Mouse (Mus musculus) stomach, embryonic 16.5 days (tissue): ENCODE data around the gene Il1a. TPM values are rescaled to one million over a fixed set of nuclear protein-coding genes. Genes with fewer than 3 reads are reported as not detected.

Experiments
- ATAC-seq: fragments of 200-750 bp; cut with Nextera tagmentation; 2 replicates; pipeline ENCODE4 v1.8.0; 2017; ENCODE audit warnings: moderate number of reproducible peaks, moderate TSS enrichment; ENCODE audit not compliant: insufficient read depth, low FRiP score
- H3K27ac ChIP-seq: fragments of 300-500 bp; sonication (generic); 2 replicates; pipeline ENCODE4 v1.5.1; 2014; ENCODE audit warnings: low read length
- H3K27me3 ChIP-seq: fragments of 300-500 bp; sonication (generic); 2 replicates; pipeline ENCODE4 v1.6.1; 2014; ENCODE audit warnings: low read length, control low read depth, mixed read lengths; ENCODE audit not compliant: control insufficient read depth, insufficient read depth
- H3K36me3 ChIP-seq: fragments of 300-500 bp; sonication (generic); 2 replicates; pipeline ENCODE4 v1.6.1; 2014; ENCODE audit warnings: low read length; ENCODE audit not compliant: control insufficient read depth, insufficient read depth
- H3K4me1 ChIP-seq: fragments of 300-500 bp; sonication (generic); 2 replicates; pipeline ENCODE4 v1.6.1; 2014; ENCODE audit warnings: low read length, control low read depth, mixed read lengths; ENCODE audit not compliant: control insufficient read depth, insufficient read depth
- H3K4me2 ChIP-seq: fragments of 300-500 bp; sonication (generic); 2 replicates; pipeline ENCODE4 v1.6.1; 2014; ENCODE audit warnings: low read depth, low read length, mixed read lengths
- H3K4me3 ChIP-seq: fragments of 300-500 bp; sonication (generic); replicated peaks from 2 replicates; pipeline ENCODE4 v1.5.1; 2014; ENCODE audit warnings: mild to moderate bottlenecking, low read length
- H3K9ac ChIP-seq: fragments of 300-500 bp; sonication (generic); 2 replicates; pipeline ENCODE4 v1.6.1; 2014; ENCODE audit warnings: low read length
- H3K9me3 ChIP-seq: fragments of 300-500 bp; sonication (generic); replicated peaks from 2 replicates; pipeline ENCODE4 v1.6.1; 2016; ENCODE audit warnings: low read length, control low read depth; ENCODE audit not compliant: control insufficient read depth
- WGBS: fragments of 180-500 bp; shearing (Covaris S2); extraction: QIAGEN DNeasy Blood & Tissue Kit; methylation state at CpG from one replicate; pipeline ENCODE4 v1.1.7; 2014; 5-methylcytosine and 5-hydroxymethylcytosine counted together
- polyA plus RNA-seq: library from polyadenylated mRNA; unstranded; fragments of >200 nt; fragmentation: Nextera tagmentation; extraction: Ambion mirVana; gene quantifications from 2 replicates; pipeline ENCODE4 v1.2.1, GENCODE M21; 2015

Gene Il1a
- polyA plus RNA-seq, 1 experiment from 2014 or later: 0.37 TPM

DNA sequence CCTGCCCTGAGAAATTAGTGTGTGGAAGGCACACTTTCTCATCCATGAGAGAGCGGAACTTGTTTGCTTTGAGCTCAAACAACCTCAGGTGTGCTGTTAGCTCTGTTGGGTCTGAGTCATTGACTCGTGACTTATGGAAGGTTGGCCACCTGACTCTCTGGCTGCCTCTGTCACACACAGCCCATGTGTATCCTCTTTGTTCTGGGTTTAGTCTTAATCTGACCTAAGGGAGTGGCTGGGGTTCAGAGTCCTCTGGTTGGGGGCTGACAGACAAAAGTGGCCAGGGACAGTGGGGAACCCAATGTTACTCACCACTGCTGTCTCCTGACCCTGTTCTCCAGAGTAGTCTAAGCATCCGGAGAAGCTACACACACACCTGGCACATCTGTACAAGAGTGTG is 51.7 kb downstream of the Il1a start:
- Histone ChIP-seq H3K9ac (no peak overlapping the region), H3K27ac (no peak overlapping the region), H3K4me1 (0 out of 2 replicates have a peak, but pooled peaks cover 5% of the 10 kb centered on the region), H3K36me3 (no peaks in the 10 kb centered on the region), H3K4me2 (no peak overlapping the region), H3K27me3 (no peaks in the 10 kb centered on the region), H3K4me3 (no peak overlapping the region), H3K9me3 (no peaks in the 10 kb centered on the region)
- WGBS: 61% methylated on average over 3 of the region's 3 CpGs
- ATAC-seq: peak; percentile 71

DNA sequence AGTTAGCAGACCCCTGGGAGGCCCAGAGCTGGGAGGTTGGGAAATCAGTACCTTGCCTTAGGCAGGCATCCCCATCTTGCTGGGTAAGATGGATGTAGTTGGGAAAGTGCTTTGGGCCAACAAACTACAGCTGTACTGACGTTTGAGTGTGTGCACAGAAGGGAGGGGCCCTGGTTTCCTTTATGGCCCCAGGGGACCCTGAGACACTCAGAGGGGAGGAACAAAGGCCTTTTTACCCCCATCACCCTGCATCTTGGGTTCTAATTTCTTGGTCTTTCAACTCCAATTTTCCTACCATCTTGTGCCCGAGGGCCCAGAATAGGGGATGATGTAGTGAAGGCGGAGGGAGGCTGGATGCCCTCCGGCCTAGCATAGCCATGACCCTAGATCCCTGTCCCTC is 53.8 kb downstream of the Il1a start:
- no peak overlapping the region for H3K4me2 ChIP-seq

DNA sequence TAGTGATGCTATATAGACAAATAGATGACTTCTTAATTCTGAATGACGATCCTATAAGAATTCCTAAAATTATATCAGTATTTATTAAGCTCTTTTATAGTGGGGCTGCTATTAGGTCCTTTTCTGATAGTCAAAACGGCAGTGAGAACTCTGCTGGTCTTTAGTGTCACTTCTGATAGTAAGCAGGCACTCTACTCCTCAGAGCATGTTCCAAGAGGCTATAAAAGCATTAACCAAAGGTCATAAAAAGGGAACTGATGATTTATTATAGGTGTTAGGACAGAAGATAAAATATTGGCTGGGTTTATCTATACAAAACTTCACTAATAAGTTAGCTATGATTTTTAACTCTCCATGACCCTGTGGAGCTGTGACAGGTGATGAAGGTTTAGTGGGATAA is 55.7 kb downstream of the Il1a start:
- 0 out of 2 replicates have a peak, but pooled peaks cover 5% of the 10 kb centered on the region for H3K4me1 ChIP-seq
- no peak overlapping the region for H3K27ac ChIP-seq
- ATAC-seq: no peak
- no peaks in the 10 kb centered on the region for H3K36me3 ChIP-seq
- WGBS: 32% methylated on average over 2 of the region's 2 CpGs
- no peak overlapping the region for H3K9ac ChIP-seq
- no peak overlapping the region for H3K4me3 ChIP-seq
- H3K4me2 ChIP-seq: no peak overlapping the region
- no peaks in the 10 kb centered on the region for H3K27me3 ChIP-seq
- no peaks in the 10 kb centered on the region for H3K9me3 ChIP-seq

More for the DNA sequence above, 53.8 kb downstream of the Il1a start:
- no peak for ATAC-seq
- Histone ChIP-seq H3K4me1 (0 out of 2 replicates have a peak, but pooled peaks cover 5% of the 10 kb centered on the region), H3K4me3 (no peak overlapping the region), H3K9ac (no peak overlapping the region), H3K27ac (no peak overlapping the region), H3K36me3 (no peaks in the 10 kb centered on the region), H3K9me3 (no peaks in the 10 kb centered on the region), H3K27me3 (no peaks in the 10 kb centered on the region)
- 69% methylated on average over 4 of the region's 4 CpGs for WGBS

DNA sequence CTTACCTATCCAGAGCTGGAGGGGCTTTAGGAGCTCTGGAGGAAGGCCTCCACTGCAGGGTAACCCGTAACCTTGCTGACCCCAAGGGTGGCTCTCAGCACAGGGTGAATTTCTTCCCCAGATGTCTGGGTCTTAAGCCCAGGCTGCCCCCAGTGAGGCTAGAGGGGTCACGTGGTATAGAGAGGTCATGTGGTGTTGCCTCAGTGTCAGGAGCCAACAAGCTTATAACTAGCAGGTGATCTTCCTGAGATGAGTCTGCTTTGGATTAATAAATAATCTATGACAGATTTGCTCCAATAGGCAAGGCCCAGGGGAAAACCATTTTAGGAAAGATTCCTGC is 56.2 kb downstream of the Il1a start:
- Histone ChIP-seq H3K27me3 (no peaks in the 10 kb centered on the region), H3K27ac (no peak overlapping the region), H3K9ac (no peak overlapping the region), H3K4me2 (no peak overlapping the region), H3K4me1 (0 out of 2 replicates have a peak, but pooled peaks cover 5% of the 10 kb centered on the region), H3K9me3 (no peaks in the 10 kb centered on the region), H3K36me3 (no peaks in the 10 kb centered on the region), H3K4me3 (no peak overlapping the region)
- 56% methylated on average over 2 of the region's 2 CpGs for WGBS
- ATAC-seq: no peak

DNA sequence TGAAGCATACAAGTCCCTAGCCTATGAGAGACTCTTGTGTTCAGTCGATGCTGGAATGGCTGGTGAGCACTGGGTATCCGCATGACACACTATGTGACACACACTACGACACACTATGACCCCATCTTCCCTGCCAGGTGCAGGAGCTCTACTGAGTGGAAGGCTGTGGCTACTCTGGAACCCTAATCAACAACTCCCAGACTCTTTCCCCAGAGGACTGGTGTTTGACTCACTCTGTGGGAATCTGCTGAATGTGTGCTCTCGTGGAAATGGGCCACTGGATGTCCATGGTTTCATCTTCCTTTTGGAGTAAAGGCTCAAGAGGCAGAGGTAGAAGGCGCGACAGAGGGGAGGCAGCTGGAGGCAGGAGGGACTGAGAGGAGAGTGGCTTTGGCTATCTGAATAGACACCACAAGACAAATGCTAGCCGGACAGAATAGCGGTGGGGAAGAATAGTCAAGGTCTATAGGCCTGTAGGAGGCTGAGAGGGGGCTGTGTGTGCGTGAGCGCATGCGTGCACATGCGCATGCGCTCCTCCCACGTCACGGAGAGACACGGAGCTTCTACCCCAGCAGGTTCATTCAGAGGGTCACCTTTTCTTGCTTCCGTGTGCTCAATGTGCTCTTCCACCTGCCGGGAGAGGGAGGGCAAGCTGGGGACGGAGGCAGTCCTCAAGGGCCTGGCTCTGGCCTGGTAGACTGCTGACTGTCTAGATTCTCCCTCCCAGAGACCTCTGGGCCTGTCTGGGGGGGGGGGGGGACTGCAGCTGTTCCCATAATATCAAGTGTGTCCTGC is 56.7 kb downstream of the Il1a start:
- H3K27ac ChIP-seq: no peak overlapping the region
- H3K4me1 ChIP-seq: no peaks in the 10 kb centered on the region
- H3K4me2 ChIP-seq: no peak overlapping the region
- no peaks in the 10 kb centered on the region for H3K36me3 ChIP-seq
- 87% methylated on average over 19 of the region's 19 CpGs for WGBS
- H3K4me3 ChIP-seq: no peak overlapping the region
- H3K9ac ChIP-seq: no peak overlapping the region
- H3K9me3 ChIP-seq: no peaks in the 10 kb centered on the region
- no peak for ATAC-seq
- H3K27me3 ChIP-seq: no peaks in the 10 kb centered on the region

Other genes starting within 250 kb of the Il1a start
- 12.0 and 13.1 TPM in 2 replicates for gene Ttl, start 244.0 kb downstream of the Il1a start, polyA plus RNA-seq
- 22.1 and 24.6 TPM in 2 replicates for gene Polr1b, start 209.0 kb downstream of the Il1a start, polyA plus RNA-seq
- 21.5 and 22.4 TPM in 2 replicates for gene Chchd5, start 180.3 kb downstream of the Il1a start, polyA plus RNA-seq
- gene Slc20a1, start 111.2 kb downstream of the Il1a start, polyA plus RNA-seq: 24.8 and 25.9 TPM in 2 replicates
- 35.4 and 38.5 TPM in 2 replicates for gene Ckap2l, start 12.8 kb downstream of the Il1a start, polyA plus RNA-seq
- 0.32 and 0.41 TPM in 2 replicates for gene Il1b, start 61.2 kb upstream of the Il1a start, polyA plus RNA-seq
- gene F830045P16Rik, start 226.6 kb upstream of the Il1a start, polyA plus RNA-seq: not detected in 2 replicates